Mouse (Mus musculus): ENCODE results near the gene Shisa8. TPM values are rescaled to one million over a fixed set of nuclear protein-coding genes. Genes with fewer than 3 reads are reported as not detected.

Shisa8 gene
- polyA plus RNA-seq, 1 experiment: not detected

DNA sequence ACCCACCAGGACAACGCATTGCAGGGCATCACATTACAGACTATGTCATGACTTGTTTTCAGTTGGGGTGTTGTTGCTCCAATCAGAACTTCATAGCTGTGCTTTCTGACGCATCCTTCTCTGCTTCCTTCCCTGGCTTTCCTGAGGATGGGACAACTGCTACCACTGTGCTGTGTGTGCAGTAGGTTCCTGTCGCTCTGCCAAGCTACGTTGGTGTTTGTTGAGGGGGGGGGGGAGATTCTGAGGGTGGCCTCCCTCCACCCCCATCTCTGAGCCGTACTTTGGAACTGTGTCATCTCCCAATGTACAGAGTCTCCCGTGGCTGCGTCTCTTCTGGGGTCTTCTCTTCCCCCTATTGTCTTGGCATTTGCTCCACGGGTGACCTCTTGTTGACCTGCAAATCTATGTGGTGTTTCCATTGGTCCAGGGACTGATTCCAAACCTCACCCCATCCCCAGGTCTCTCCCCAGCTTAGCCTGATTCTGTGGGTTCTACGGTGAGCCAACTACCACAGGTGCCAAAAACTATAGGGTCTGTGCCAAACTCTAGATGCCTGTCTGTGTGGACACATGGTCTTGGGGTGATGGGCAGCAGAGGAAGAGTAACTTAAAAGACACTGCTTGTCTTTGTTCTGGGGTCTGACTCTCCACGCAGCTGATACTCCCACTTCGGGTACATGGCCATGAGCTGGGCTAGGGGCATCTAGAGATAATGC, 2.9 kb upstream of the Shisa8 start:
- Histone ChIP-seq H3K27ac (ENCODE audit: insufficient read depth, low read length) (no peak overlapping the region), H3K4me3 (ENCODE audit: insufficient read depth, low read length) (no peak overlapping the region), H3K4me1 (ENCODE audit: control insufficient read depth, insufficient read depth, low read length) (peaks cover 6% of the 10 kb centered on the region)
- no peak for TF ChIP-seq POLR2A (IDR thresholded peaks at IDR 0.05; ENCODE audit: low read depth, low read length)
- no peak for TF ChIP-seq CTCF (IDR thresholded peaks at IDR 0.05; ENCODE audit: borderline replicate concordance, insufficient read depth, low read length)

DNA sequence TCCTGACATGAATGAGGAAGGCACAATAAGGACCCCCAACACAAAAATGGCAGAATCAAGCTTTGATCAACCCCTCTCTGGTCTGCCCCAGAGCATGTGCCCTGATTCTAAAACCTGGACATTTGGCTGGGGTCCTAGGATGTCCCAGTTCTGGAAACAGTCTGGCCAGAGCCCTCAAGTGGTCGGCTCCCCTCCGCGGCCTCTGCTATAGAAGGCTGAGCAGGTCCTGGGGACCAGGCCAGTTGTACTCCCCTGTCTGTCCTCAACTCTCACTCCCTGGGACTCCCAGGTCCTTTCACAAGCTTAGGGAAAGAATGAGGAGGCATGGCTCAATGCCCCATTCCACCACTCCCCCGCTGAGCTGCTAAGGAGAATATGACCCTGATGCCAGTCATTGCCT, 607 bp upstream of the Shisa8 start:
- H3K4me3 ChIP-seq (ENCODE audit: insufficient read depth, low read length): no peak overlapping the region
- peaks cover 6% of the 10 kb centered on the region for H3K4me1 ChIP-seq (ENCODE audit: control insufficient read depth, insufficient read depth, low read length)
- TF ChIP-seq POLR2A (IDR thresholded peaks at IDR 0.05; ENCODE audit: low read depth, low read length): no peak
- TF ChIP-seq CTCF (IDR thresholded peaks at IDR 0.05; ENCODE audit: borderline replicate concordance, insufficient read depth, low read length): no peak
- H3K27ac ChIP-seq (ENCODE audit: insufficient read depth, low read length): no peak overlapping the region

GRCm38 (mm10) chr15:82211911-82212751, 484 bp downstream of the Shisa8 start:
- TF ChIP-seq CTCF (IDR thresholded peaks at IDR 0.05; ENCODE audit: borderline replicate concordance, insufficient read depth, low read length): no peak
- TF ChIP-seq POLR2A (IDR thresholded peaks at IDR 0.05; ENCODE audit: low read depth, low read length): no peak
- Histone ChIP-seq H3K4me1 (ENCODE audit: control insufficient read depth, insufficient read depth, low read length) (peaks cover 6% of the 10 kb centered on the region), H3K27ac (ENCODE audit: insufficient read depth, low read length) (no peak overlapping the region), H3K4me3 (ENCODE audit: insufficient read depth, low read length) (peak overlapping the region; percentile 20)

- Histone ChIP-seq H3K27ac (ENCODE audit: insufficient read depth, low read length) (no peak overlapping the region), H3K4me3 (ENCODE audit: insufficient read depth, low read length) (no peak overlapping the region), H3K4me1 (ENCODE audit: control insufficient read depth, insufficient read depth, low read length) (peaks cover 11% of the 10 kb centered on the region)
- no peak for TF ChIP-seq CTCF (IDR thresholded peaks at IDR 0.05; ENCODE audit: borderline replicate concordance, insufficient read depth, low read length)
- no peak for TF ChIP-seq POLR2A (IDR thresholded peaks at IDR 0.05; ENCODE audit: low read depth, low read length)
Observed at GRCm38 (mm10) chr15:82211281-82211680, 1.3 kb downstream of the Shisa8 start.

DNA sequence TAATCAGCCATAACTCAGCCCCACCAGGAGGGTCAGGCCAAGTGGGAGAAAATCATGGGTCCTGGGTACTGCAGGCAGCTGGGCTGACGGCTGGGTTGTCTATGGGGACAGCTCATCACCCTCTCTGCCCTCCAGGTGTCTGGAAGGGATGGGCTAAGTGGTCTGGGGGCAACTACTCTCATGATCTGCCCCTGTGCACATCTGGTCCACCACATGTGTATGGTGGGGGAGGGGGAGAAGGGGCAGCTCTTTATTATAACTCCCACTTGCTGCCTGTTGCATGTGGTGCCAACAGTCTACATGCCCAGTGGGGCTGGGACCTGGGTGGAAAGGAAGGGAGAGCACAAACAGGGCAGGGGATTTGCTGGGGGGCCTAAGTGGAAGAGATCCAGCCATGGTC, 1.8 kb downstream of the Shisa8 start:
- Histone ChIP-seq H3K27ac (ENCODE audit: insufficient read depth, low read length) (no peak overlapping the region), H3K4me3 (ENCODE audit: insufficient read depth, low read length) (no peak overlapping the region), H3K4me1 (ENCODE audit: control insufficient read depth, insufficient read depth, low read length) (peaks cover 14% of the 10 kb centered on the region)
- TF ChIP-seq CTCF (IDR thresholded peaks at IDR 0.05; ENCODE audit: borderline replicate concordance, insufficient read depth, low read length): no peak
- no peak for TF ChIP-seq POLR2A (IDR thresholded peaks at IDR 0.05; ENCODE audit: low read depth, low read length)

DNA sequence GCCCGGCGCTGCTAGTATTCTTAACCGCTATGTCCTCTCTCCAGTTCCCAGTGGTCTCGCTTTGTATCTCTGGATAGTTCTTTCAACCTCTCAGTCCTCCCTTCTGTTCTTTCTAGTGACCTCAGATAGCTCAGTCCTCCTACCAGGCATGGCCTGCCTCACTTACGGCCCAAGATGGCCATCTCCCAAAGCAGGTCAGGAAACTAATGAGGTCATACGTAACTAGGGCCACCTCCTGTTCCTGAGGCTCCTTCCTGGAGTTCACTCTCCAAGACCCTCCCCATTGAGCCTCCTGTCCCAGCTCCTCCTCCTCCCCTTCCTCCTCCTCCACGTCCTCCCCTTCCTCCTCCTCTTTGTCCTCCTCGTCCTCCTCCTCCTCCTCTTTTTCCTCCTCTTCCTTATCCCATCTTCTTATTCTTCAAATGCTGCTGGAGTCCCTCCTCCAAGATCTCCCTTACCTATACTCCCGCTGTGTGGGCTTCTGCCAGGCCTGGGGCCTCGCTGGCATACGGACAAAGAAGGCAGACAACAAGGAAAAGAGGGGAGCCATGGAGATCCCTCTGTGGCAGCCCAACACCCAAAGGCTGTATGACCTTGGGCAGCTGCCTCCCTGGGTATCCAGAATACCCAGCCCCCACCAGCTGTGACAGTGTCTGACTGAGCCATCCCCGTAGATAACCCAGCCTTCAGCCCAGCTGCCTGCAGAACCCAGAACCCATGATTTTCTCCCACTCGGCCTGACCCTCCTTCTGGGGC, 3.1 kb downstream of the Shisa8 start:
- Histone ChIP-seq H3K27ac (ENCODE audit: insufficient read depth, low read length) (no peak overlapping the region), H3K4me1 (ENCODE audit: control insufficient read depth, insufficient read depth, low read length) (peaks cover 14% of the 10 kb centered on the region), H3K4me3 (ENCODE audit: insufficient read depth, low read length) (no peak overlapping the region)
- TF ChIP-seq CTCF (IDR thresholded peaks at IDR 0.05; ENCODE audit: borderline replicate concordance, insufficient read depth, low read length) (no peak), POLR2A (IDR thresholded peaks at IDR 0.05; ENCODE audit: low read depth, low read length) (no peak)

DNA sequence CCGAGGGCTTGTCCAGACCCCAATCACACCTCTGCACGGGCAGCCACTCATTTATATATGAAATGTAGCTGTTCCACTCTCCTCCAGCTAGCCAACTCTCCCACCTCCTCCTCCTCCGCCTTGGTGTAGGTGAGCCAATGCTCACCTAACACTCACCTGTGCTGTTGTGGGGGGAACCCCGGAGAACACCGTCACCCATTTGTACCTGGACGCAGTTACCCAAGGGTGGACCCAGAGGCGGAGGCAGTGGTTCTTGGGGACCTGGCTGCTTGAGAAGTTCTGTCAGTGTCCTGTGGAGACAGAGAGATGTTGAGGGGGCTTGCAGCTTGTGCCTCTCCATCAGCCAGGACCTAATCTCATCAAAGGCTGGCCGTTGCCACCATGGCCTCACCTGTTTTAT, 4.3 kb downstream of the Shisa8 start:
- Histone ChIP-seq H3K4me1 (ENCODE audit: control insufficient read depth, insufficient read depth, low read length) (peaks cover 14% of the 10 kb centered on the region), H3K27ac (ENCODE audit: insufficient read depth, low read length) (no peak overlapping the region), H3K4me3 (ENCODE audit: insufficient read depth, low read length) (no peak overlapping the region)
- TF ChIP-seq POLR2A (IDR thresholded peaks at IDR 0.05; ENCODE audit: low read depth, low read length) (no peak), CTCF (IDR thresholded peaks at IDR 0.05; ENCODE audit: borderline replicate concordance, insufficient read depth, low read length) (no peak)

DNA sequence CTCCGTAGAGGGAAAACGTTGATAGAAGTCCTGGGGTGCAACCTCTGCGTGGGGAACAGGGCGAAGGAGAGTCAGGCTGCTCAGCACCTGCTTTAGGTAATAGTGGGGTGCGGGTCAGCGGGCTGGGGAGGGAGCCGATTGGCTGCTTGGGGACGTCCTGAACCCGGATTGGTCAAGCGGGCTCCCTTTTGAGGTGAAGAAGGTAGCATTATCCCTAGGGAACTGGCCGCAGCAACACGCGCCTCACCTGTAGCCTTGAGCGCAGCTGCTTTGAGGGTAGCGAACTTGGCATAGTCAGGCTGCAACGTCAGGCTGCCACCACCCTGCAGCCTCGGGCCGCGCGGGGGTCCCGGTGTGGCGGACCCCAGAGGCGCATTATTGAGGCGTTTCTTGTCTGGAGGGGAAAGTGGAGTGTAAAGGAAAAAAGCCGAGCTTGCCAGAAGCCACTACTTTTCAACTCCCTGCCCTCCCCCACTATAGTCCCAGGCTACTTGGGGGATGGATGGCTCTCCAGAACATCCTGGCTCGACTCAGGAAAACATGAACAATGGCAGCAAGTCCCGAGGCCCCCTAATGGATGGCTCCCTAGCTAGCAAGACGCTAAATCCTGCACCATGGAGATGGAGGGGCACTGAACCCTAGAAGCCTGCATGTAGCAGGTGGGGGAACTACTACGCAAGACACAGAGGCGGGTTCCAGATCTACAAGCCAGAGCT, 5.0 kb downstream of the Shisa8 start:
- Histone ChIP-seq H3K4me3 (ENCODE audit: insufficient read depth, low read length) (no peak overlapping the region), H3K4me1 (ENCODE audit: control insufficient read depth, insufficient read depth, low read length) (peaks cover 14% of the 10 kb centered on the region), H3K27ac (ENCODE audit: insufficient read depth, low read length) (no peak overlapping the region)
- TF ChIP-seq POLR2A (IDR thresholded peaks at IDR 0.05; ENCODE audit: low read depth, low read length) (no peak), CTCF (IDR thresholded peaks at IDR 0.05; ENCODE audit: borderline replicate concordance, insufficient read depth, low read length) (no peak)

DNA sequence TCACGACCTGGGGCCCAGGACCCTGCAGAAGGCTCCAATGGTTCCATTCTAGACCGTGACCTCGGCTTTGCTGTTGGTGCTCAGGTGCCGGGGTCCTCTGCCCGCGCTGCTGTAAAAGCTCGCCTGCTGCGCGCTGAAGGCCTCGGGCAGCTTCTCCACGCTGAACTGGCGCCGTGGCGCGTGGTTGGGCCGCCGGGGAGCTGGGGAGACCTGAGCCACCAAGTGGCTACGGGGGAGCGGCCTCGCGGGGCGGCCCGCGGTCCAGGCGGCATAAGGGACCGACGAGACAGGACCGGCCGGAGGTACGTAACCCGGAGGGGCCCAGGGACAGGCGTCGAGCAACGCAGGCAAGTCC, 5.5 kb downstream of the Shisa8 start:
- Histone ChIP-seq H3K4me1 (ENCODE audit: control insufficient read depth, insufficient read depth, low read length) (peaks cover 14% of the 10 kb centered on the region), H3K27ac (ENCODE audit: insufficient read depth, low read length) (no peak overlapping the region), H3K4me3 (ENCODE audit: insufficient read depth, low read length) (no peak overlapping the region)
- TF ChIP-seq POLR2A (IDR thresholded peaks at IDR 0.05; ENCODE audit: low read depth, low read length) (no peak), CTCF (IDR thresholded peaks at IDR 0.05; ENCODE audit: borderline replicate concordance, insufficient read depth, low read length) (no peak)
